Mouse (Mus musculus) heart, adult 2 months (tissue): ENCODE data around the gene Syt11.
"Not testable (repeated sequence)": the region's sequence is repeated elsewhere in the genome, so short reads cannot be mapped to it uniquely, and the experiment has no call there.

ENCODE experiments used
- CTCF ChIP-seq: fragments of 200-600 bp; IDR thresholded peaks from 2 replicates; pipeline ENCODE4 v1.8.1; 2022; ENCODE audit warnings: antibody characterized with exemption, mild to moderate bottlenecking, moderate library complexity
- EP300 ChIP-seq: fragments of 200-500 bp; IDR thresholded peaks from 2 replicates; pipeline ENCODE4 v1.6.1; 2011; ENCODE audit warnings: low read depth, low read length, control low read depth; ENCODE audit not compliant: insufficient read depth
- POLR2A ChIP-seq: fragments of 200-500 bp; IDR thresholded peaks from 2 replicates; pipeline ENCODE4 v1.6.1; 2011; ENCODE audit warnings: mild to moderate bottlenecking, low read depth, low read length, control low read depth; ENCODE audit not compliant: insufficient read depth

GRCm38 (mm10) chr3:88788033-88788432 is 13.1 kb upstream of the Syt11 start:
- not testable (repeated sequence) for TF ChIP-seq CTCF, EP300, POLR2A
